Mouse (Mus musculus): ENCODE results near the gene Rasl11a. TPM values are rescaled to one million over a fixed set of nuclear protein-coding genes. Genes with fewer than 3 reads are reported as not detected.
"Not testable (repeated sequence)": the region's sequence is repeated elsewhere in the genome, so short reads cannot be mapped to it uniquely, and the experiment has no call there.

Rasl11a gene
- polyA plus RNA-seq, 1 experiment from 2014 or later, result 10.2 TPM

DNA sequence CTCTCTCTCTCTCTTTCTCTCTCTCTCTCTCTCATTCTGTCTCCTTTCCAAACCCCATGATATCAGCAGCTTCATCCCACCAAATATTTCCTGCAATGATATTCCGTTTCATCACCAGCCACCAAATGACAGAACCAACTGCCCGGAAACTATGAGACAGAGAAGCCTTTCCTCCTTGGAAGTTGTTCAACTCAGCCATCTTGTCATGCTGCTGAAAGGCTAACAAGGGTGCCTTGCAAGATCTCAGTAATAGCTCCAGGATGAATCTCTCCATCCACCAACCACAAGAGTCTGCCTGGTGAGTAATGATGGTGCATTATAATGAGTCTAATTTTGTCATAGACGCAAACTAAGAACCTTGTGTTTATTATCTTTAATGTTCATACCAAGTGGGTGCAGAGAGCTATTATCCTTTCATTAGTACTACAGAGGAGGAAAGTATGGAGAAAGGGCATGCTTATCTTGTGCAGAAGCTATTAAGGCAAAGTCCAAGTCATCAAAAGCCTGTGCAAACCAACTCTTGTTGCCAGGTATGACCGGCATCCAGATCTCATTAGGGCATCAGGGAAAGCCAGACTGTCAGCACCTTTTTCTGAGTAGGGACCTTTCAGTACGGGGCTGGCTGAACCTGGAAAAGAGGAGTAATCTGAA lies 28.2 kb downstream of the Rasl11a start:
- Histone ChIP-seq H3K4me1 (ENCODE audit: control insufficient read depth, insufficient read depth, low read length) (no peaks in the 10 kb centered on the region), H3K4me2 (ENCODE audit: low read length) (no peak overlapping the region), H3K4me3 (ENCODE audit: low read depth, low read length) (no peak overlapping the region), H3K9ac (ENCODE audit: low read depth, low read length) (no peak overlapping the region), H3K9me3 (replicated peaks; ENCODE audit: control insufficient read depth, low read length, poor library complexity, severe bottlenecking) (no peaks in the 10 kb centered on the region), H3K36me3 (ENCODE audit: control insufficient read depth, insufficient read depth, low read length) (no peaks in the 10 kb centered on the region), H3K27me3 (ENCODE audit: control insufficient read depth, insufficient read depth, low read depth, low read length) (no peaks in the 10 kb centered on the region), H3K27ac (ENCODE audit: low read length) (no peak overlapping the region)
- no peak for ATAC-seq
- 86% methylated on average over 5 of the region's 5 CpGs for WGBS

DNA sequence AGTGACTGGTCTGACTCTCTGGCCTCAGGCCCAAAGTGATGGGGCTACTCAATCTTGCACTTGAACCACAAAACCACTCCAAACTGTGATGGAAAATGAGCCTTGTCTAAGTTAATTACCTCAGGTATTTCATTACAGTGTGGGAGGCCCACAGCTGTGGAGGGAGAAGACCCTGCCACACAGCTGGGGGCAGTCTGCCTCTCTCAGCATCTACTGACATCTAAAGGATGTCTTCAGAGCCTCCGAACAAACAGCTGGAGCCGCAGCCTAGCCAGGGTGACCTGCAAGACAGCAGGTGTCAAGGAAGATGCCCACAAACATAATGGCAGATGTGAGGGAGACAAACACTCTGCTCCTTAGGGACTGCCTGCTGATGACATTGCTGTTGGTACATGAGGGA lies 31.2 kb downstream of the Rasl11a start:
- H3K9ac ChIP-seq (ENCODE audit: low read depth, low read length), result no peak overlapping the region
- H3K36me3 ChIP-seq (ENCODE audit: control insufficient read depth, insufficient read depth, low read length), result no peaks in the 10 kb centered on the region
- no peak for ATAC-seq
- no peaks in the 10 kb centered on the region for H3K4me1 ChIP-seq (ENCODE audit: control insufficient read depth, insufficient read depth, low read length)
- no peak overlapping the region for H3K4me3 ChIP-seq (ENCODE audit: low read depth, low read length)
- no peak overlapping the region for H3K4me2 ChIP-seq (ENCODE audit: low read length)
- H3K9me3 ChIP-seq (replicated peaks; ENCODE audit: control insufficient read depth, low read length, poor library complexity, severe bottlenecking), result no peaks in the 10 kb centered on the region
- H3K27me3 ChIP-seq (ENCODE audit: control insufficient read depth, insufficient read depth, low read depth, low read length), result no peaks in the 10 kb centered on the region
- 84% methylated on average over 2 of the region's 2 CpGs for WGBS
- H3K27ac ChIP-seq (ENCODE audit: low read length), result no peak overlapping the region

DNA sequence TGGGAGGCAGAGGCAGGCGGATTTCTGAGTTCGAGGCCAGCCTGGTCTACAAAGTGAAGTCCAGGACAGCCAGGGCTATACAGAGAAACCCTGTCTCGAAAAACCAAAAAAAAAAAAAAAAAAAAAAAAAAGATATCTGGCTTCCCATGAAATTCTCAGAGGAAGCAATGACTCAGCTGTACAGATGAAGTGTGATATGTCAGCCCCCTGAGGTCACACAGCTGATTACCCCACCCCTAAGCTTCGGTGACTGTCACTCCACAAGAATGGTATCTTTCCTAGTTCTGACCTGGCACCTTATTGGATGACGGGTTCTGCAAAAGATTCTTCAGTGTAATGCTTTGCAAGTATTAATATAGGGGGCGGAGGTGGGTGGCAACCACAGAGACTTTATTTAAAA lies 33.0 kb downstream of the Rasl11a start:
- not testable (repeated sequence) for H3K4me3 ChIP-seq (ENCODE audit: low read depth, low read length); H3K4me2 ChIP-seq (ENCODE audit: low read length); ATAC-seq; H3K27ac ChIP-seq (ENCODE audit: low read length); H3K9me3 ChIP-seq (replicated peaks; ENCODE audit: control insufficient read depth, low read length, poor library complexity, severe bottlenecking); H3K27me3 ChIP-seq (ENCODE audit: control insufficient read depth, insufficient read depth, low read depth, low read length); H3K9ac ChIP-seq (ENCODE audit: low read depth, low read length); H3K36me3 ChIP-seq (ENCODE audit: control insufficient read depth, insufficient read depth, low read length); H3K4me1 ChIP-seq (ENCODE audit: control insufficient read depth, insufficient read depth, low read length)
- 79% methylated on average over 4 of the region's 6 CpGs for WGBS

DNA sequence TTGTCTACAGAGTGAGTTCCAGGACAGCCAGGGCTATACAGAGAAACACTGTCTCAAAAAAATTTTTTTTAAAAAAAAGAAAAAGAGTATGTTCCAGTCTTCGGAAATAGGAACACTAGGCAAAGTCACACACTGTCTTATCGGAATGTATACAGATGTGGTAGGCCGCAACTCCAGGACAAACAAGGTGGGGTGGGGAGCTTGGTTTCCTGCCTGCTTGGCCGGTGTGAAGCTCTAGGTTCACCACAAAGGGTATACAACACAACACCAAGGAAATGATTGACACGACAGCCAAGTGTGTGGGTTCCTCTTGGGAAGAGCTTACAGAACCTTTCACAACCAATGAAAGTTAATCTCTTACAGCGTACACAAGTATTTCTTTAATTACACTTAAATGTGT lies 37.4 kb downstream of the Rasl11a start:
- 94% methylated on average over 6 of the region's 6 CpGs for WGBS

DNA sequence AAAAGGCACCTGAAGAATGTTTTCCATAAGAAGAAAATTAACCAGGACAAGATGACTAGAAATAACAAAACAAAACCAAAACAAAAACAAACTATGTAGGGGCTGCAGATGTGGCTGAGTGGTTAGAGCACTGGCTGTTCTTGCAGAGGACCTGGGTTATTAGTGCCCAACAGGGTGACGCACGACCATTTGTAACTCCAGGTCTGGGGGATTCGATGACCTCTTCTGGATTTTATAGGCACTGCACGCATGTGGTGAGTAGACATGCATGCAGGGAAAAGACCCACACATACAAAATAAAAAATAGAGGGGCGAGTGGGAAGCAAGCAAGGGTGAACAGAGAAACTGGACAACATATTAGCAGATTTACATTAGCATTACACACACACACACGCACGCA lies 38.2 kb downstream of the Rasl11a start:
- H3K9ac ChIP-seq (ENCODE audit: low read depth, low read length), result no peak overlapping the region
- 83% methylated on average over 7 of the region's 7 CpGs for WGBS
- no peaks in the 10 kb centered on the region for H3K4me1 ChIP-seq (ENCODE audit: control insufficient read depth, insufficient read depth, low read length)
- no peaks in the 10 kb centered on the region for H3K27me3 ChIP-seq (ENCODE audit: control insufficient read depth, insufficient read depth, low read depth, low read length)
- H3K9me3 ChIP-seq (replicated peaks; ENCODE audit: control insufficient read depth, low read length, poor library complexity, severe bottlenecking), result no peaks in the 10 kb centered on the region
- no peak overlapping the region for H3K4me3 ChIP-seq (ENCODE audit: low read depth, low read length)
- H3K36me3 ChIP-seq (ENCODE audit: control insufficient read depth, insufficient read depth, low read length), result no peaks in the 10 kb centered on the region
- no peak overlapping the region for H3K4me2 ChIP-seq (ENCODE audit: low read length)
- no peak overlapping the region for H3K27ac ChIP-seq (ENCODE audit: low read length)
- no peak for ATAC-seq

More for the DNA sequence above, 37.4 kb downstream of the Rasl11a start:
- H3K36me3 ChIP-seq (ENCODE audit: control insufficient read depth, insufficient read depth, low read length), result no peaks in the 10 kb centered on the region
- no peak for ATAC-seq
- H3K27me3 ChIP-seq (ENCODE audit: control insufficient read depth, insufficient read depth, low read depth, low read length), result no peaks in the 10 kb centered on the region
- no peak overlapping the region for H3K27ac ChIP-seq (ENCODE audit: low read length)
- H3K9ac ChIP-seq (ENCODE audit: low read depth, low read length), result no peak overlapping the region
- no peak overlapping the region for H3K4me2 ChIP-seq (ENCODE audit: low read length)
- no peak overlapping the region for H3K4me3 ChIP-seq (ENCODE audit: low read depth, low read length)
- H3K9me3 ChIP-seq (replicated peaks; ENCODE audit: control insufficient read depth, low read length, poor library complexity, severe bottlenecking), result no peaks in the 10 kb centered on the region
- no peaks in the 10 kb centered on the region for H3K4me1 ChIP-seq (ENCODE audit: control insufficient read depth, insufficient read depth, low read length)

DNA sequence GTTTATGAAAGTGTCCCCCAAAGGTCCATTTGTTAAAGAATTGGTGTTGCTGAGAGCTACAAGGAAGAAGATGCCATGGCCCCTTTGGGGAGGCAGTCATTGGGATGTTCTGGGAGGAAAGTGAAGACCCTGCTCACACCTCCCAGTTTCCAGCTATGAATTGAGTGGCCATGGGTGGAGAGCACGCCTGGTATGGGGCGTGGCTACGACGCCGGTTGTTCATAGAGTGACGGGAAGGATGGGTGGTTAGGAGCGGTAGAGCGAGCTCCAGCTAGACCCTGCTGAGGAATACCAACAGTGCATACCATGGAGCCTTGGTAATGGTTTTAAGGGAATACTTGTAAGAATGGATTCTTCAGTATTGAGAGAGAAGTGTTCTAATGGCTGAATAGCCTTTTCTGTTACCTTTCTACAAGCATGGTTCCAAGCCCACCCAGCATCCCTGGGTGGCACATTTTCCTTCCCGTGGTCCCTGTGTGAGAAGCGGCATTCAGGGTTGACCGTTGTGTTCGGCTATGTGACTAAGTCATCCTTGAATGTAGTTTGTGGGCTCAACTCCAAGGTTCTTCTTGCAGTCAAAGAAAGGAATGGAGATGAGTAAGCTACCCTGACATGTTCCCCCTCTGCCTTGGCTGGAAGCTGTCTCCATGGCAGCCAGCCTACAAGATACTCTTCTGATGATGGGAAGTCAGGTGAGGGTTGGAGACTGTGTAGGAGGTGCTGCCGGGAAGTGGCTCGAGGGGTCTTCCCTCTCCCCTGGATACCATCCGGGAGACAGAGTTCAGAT lies 38.8 kb downstream of the Rasl11a start:
- 90% methylated on average over 15 of the region's 15 CpGs for WGBS
- Histone ChIP-seq H3K9ac (ENCODE audit: low read depth, low read length) (no peak overlapping the region), H3K27ac (ENCODE audit: low read length) (no peak overlapping the region), H3K4me2 (ENCODE audit: low read length) (no peak overlapping the region), H3K4me3 (ENCODE audit: low read depth, low read length) (no peak overlapping the region), H3K9me3 (replicated peaks; ENCODE audit: control insufficient read depth, low read length, poor library complexity, severe bottlenecking) (no peaks in the 10 kb centered on the region), H3K27me3 (ENCODE audit: control insufficient read depth, insufficient read depth, low read depth, low read length) (no peaks in the 10 kb centered on the region), H3K36me3 (ENCODE audit: control insufficient read depth, insufficient read depth, low read length) (no peaks in the 10 kb centered on the region), H3K4me1 (ENCODE audit: control insufficient read depth, insufficient read depth, low read length) (no peaks in the 10 kb centered on the region)
- no peak for ATAC-seq

DNA sequence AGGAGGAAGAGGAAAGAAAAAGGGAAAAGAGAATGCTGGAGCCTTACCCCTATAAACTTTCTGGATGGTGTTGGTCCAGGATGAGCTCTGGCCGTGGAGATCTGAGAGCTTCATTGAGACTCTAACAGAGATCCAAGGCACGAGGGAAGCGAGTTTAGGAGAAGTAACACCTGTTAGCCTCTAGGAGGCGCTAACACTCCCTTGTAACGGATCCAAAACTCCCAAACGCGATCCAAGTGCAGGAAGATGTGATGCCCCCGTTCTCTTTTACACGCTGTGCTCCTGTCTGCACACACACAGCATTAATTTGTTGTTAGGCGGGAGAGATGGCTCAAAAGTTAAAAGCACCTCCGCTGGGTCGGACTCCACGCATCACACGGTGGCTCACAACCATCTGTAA lies 46.3 kb downstream of the Rasl11a start:
- WGBS, result 12% methylated on average over 14 of the region's 14 CpGs
- H3K27me3 ChIP-seq (ENCODE audit: control insufficient read depth, insufficient read depth, low read depth, low read length), result no peaks in the 10 kb centered on the region
- peak overlapping the region; percentile 18; the same call in 1 of the 2 replicates for H3K4me2 ChIP-seq (ENCODE audit: low read length)
- no peaks in the 10 kb centered on the region for H3K4me1 ChIP-seq (ENCODE audit: control insufficient read depth, insufficient read depth, low read length)
- no peak for ATAC-seq
- H3K27ac ChIP-seq (ENCODE audit: low read length), result no peak overlapping the region
- H3K36me3 ChIP-seq (ENCODE audit: control insufficient read depth, insufficient read depth, low read length), result no peaks in the 10 kb centered on the region
- no peak overlapping the region for H3K9ac ChIP-seq (ENCODE audit: low read depth, low read length)
- H3K9me3 ChIP-seq (replicated peaks; ENCODE audit: control insufficient read depth, low read length, poor library complexity, severe bottlenecking), result no peaks in the 10 kb centered on the region
- no peak overlapping the region for H3K4me3 ChIP-seq (ENCODE audit: low read depth, low read length)

DNA sequence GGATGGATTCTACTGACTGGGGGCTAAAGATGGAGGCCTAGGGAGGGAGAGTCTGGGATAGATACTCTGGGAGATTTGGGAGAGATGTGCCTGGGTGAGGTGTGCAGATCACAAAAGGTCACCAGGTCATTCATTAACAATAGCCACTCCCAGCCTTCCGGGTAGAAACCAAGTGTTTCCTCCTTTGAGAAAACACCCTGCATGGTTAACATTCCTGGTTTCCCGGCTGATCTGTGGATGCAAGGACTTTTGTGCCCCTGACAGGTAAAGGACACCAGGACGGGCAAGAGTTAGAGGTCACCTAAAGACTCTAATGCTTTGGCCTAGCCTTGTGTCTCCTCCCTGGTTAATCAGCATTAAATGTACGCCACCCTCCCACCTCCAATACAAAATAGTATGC lies 48.0 kb downstream of the Rasl11a start:
- Histone ChIP-seq H3K27ac (ENCODE audit: low read length) (no peak overlapping the region), H3K27me3 (ENCODE audit: control insufficient read depth, insufficient read depth, low read depth, low read length) (no peaks in the 10 kb centered on the region), H3K36me3 (ENCODE audit: control insufficient read depth, insufficient read depth, low read length) (no peaks in the 10 kb centered on the region), H3K9me3 (replicated peaks; ENCODE audit: control insufficient read depth, low read length, poor library complexity, severe bottlenecking) (no peaks in the 10 kb centered on the region), H3K4me1 (ENCODE audit: control insufficient read depth, insufficient read depth, low read length) (no peaks in the 10 kb centered on the region), H3K4me2 (ENCODE audit: low read length) (no peak overlapping the region), H3K4me3 (ENCODE audit: low read depth, low read length) (no peak overlapping the region), H3K9ac (ENCODE audit: low read depth, low read length) (no peak overlapping the region)
- no peak for ATAC-seq
- WGBS, result 90% methylated on average over 4 of the region's 4 CpGs

DNA sequence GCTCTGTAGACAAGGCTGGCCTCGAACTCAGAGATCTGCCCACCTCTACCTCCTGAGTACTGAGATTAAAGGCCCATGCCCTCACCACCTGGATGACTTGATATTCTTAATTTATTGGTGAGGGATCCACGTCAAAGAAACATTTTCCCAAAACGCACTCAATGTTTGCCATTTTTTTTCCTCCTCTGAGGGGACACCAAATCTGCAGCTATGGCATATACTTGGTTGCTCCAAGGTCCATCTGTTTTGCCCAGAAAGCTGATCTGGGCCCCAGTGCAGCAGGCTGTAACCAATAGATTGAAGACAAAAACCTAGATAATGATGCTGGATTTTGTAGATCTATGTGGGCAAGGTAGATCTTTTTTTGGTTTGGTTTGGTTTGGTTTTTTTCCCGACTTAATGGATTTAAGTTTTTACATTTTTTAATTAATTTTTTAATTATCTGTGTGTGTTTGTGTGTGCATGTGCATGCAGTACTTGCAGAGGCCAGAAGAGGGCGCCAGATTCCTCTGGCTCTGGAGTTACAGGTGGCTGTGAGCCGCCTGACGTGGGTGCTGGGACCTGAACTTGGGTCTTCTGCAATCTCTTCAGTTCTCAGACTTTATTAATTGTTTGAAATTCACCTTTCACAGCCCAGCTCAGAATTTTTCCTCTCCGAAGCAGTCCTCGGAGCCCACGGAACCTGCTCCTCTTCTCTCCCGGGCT lies 48.8 kb downstream of the Rasl11a start:
- WGBS, result 88% methylated on average over 11 of the region's 11 CpGs
- no peak for ATAC-seq
- Histone ChIP-seq H3K9me3 (replicated peaks; ENCODE audit: control insufficient read depth, low read length, poor library complexity, severe bottlenecking) (no peaks in the 10 kb centered on the region), H3K4me1 (ENCODE audit: control insufficient read depth, insufficient read depth, low read length) (no peaks in the 10 kb centered on the region), H3K27ac (ENCODE audit: low read length) (no peak overlapping the region), H3K36me3 (ENCODE audit: control insufficient read depth, insufficient read depth, low read length) (no peaks in the 10 kb centered on the region), H3K27me3 (ENCODE audit: control insufficient read depth, insufficient read depth, low read depth, low read length) (no peaks in the 10 kb centered on the region), H3K4me3 (ENCODE audit: low read depth, low read length) (no peak overlapping the region), H3K4me2 (ENCODE audit: low read length) (no peak overlapping the region), H3K9ac (ENCODE audit: low read depth, low read length) (no peak overlapping the region)

Data from midbrain, embryonic 16.5 days (tissue).